In the genomic region with DNA sequence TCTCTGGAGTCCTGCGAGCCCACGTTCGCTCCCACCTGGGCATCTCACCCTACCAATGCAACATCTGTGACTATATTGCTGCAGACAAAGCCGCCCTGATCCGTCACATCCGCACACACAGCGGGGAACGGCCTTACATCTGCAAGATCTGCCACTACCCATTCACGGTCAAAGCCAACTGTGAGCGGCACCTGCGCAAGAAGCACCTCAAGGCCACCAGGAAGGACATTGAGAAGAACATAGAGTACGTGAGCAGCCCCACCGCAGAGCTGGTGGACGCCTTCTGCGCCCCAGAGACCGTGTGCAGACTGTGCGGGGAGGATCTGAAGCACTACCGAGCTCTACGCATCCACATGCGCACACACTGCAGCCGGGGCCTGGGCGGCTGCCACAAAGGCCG, we compare ENCODE assay signal across 19 mouse cellular contexts.
A peak's percentile ranks its signal among the peaks of the same experiment; 100 is the strongest.
DNase-seq lines count a peak whose midpoint lies in the region; ATAC-seq and TF ChIP-seq lines count a peak whose summit lies in the region.
"Had no signal": no experiment of that assay in that cellular context is flagged by ENCODE, and none has a peak within 500 bp of the region (broad histone marks: within the 10 kb centered on the region; RNA-seq: fewer than 3 reads in every experiment).

No protein-coding gene starts in this region.

- no peaks in the 10 kb centered on the region for H3K9me3 ChIP-seq in heart, embryonic 10.5 days
- H3K9me3 ChIP-seq in lung, postnatal 0 days (ENCODE audit: low read length): no peaks in the 10 kb centered on the region
- H3K9me3 ChIP-seq: embryonic facial prominence, embryonic 12.5 days; forebrain, embryonic 15.5 days; heart, embryonic 13.5 days; hindbrain, embryonic 15.5 days had no signal

- no peak for TF ChIP-seq EP300 in lung, postnatal 0 days (IDR thresholded peaks at IDR 0.05)

- no peak for ATAC-seq in lung, postnatal 0 days
- ATAC-seq: CD4-positive, CD25-positive, alpha-beta regulatory T cell, adult 4 months; forebrain, embryonic 15.5 days had no signal

- no peak overlapping the region for H3K9ac ChIP-seq in lung, postnatal 0 days (replicated peaks; ENCODE audit: low read depth)
- H3K9ac ChIP-seq: embryonic facial prominence, embryonic 12.5 days; forebrain, embryonic 15.5 days; hindbrain, embryonic 15.5 days had no signal

- no peak overlapping the region for H3K4me2 ChIP-seq in lung, postnatal 0 days (replicated peaks; ENCODE audit: low read depth, low read length)
- H3K4me2 ChIP-seq: embryonic facial prominence, embryonic 12.5 days; forebrain, embryonic 15.5 days; heart, embryonic 13.5 days; hindbrain, embryonic 15.5 days had no signal

- H3K27me3 ChIP-seq in heart, embryonic 10.5 days (ENCODE audit: insufficient read depth, poor library complexity, severe bottlenecking): no peaks in the 10 kb centered on the region
- H3K27me3 ChIP-seq in lung, postnatal 0 days (replicated peaks; ENCODE audit: insufficient read depth, low read length): no peaks in the 10 kb centered on the region
- H3K27me3 ChIP-seq: embryonic facial prominence, embryonic 12.5 days; forebrain, embryonic 15.5 days; heart, embryonic 13.5 days; hindbrain, embryonic 15.5 days had no signal

- no peak for TF ChIP-seq CTCF in lung, postnatal 0 days (IDR thresholded peaks at IDR 0.05)
- TF ChIP-seq CTCF in lung, adult 2 months (IDR thresholded peaks at IDR 0.05; ENCODE audit: insufficient read depth, low read length): no peak

- H3K27ac ChIP-seq in heart, embryonic 10.5 days: 0 out of 2 replicates have a peak overlapping the region, but pooled peaks have one; percentile 42
- H3K27ac ChIP-seq in lung, postnatal 0 days (ENCODE audit: low read length): peak overlapping the region; percentile 59; the same call in 1 of the 2 replicates
- H3K27ac ChIP-seq: embryonic facial prominence, embryonic 12.5 days; forebrain, embryonic 15.5 days; heart, adult 2 months; heart, embryonic 13.5 days; hindbrain, embryonic 15.5 days had no signal

- peaks cover 35% of the 10 kb centered on the region for H3K4me1 ChIP-seq in heart, embryonic 10.5 days
- peaks cover 4% of the 10 kb centered on the region; the same call in 1 of the 2 replicates for H3K4me1 ChIP-seq in lung, postnatal 0 days (ENCODE audit: insufficient read depth, low read depth, low read length)
- peaks cover 2% of the 10 kb centered on the region; the same call in 1 of the 2 replicates for H3K4me1 ChIP-seq in lung, adult 2 months (ENCODE audit: control insufficient read depth, insufficient read depth, low read length)
- H3K4me1 ChIP-seq: forebrain, embryonic 15.5 days; hindbrain, embryonic 15.5 days had no signal

- no peak for DNase-seq in heart, embryonic 10.5 days (ENCODE audit: low spot score)
- DNase-seq in heart, adult 8-10 months (ENCODE audit: low spot score): no peak
- DNase-seq in lung, postnatal 0 days (ENCODE audit: low spot score): no peak
- no peak for DNase-seq in lung, adult 2 months
- DNase-seq in ES-CJ7 (ENCODE audit: low read depth, low spot score): peak; percentile 57
- no peak for DNase-seq in gastrocnemius, postnatal 4 days (ENCODE audit: low spot score in 2 of 2)
- DNase-seq in ovary, postnatal 14 days (ENCODE audit: low spot score): no peak
- DNase-seq: B cell, adult 2 months; cerebellum, adult 11 months; cerebellum, adult 8-10 months; cerebellum, postnatal 25 days; gastrocnemius, postnatal 36 days; heart, adult 2 months; heart, postnatal 36 days had no signal

- 94% methylated on average over 23 of the region's 23 CpGs for WGBS in heart, embryonic 10.5 days
- WGBS in lung, postnatal 0 days: 93% methylated on average over 23 of the region's 23 CpGs
- WGBS in lung, adult 2 months: 96% methylated on average over 23 of the region's 23 CpGs

- H3K36me3 ChIP-seq in heart, embryonic 10.5 days: peaks cover 84% of the 10 kb centered on the region
- peaks cover 25% of the 10 kb centered on the region for H3K36me3 ChIP-seq in lung, postnatal 0 days (ENCODE audit: insufficient read depth, low read length)
- H3K36me3 ChIP-seq: forebrain, embryonic 15.5 days; hindbrain, embryonic 15.5 days had no signal

- H3K4me3 ChIP-seq in heart, embryonic 10.5 days: no peak overlapping the region
- no peak overlapping the region for H3K4me3 ChIP-seq in lung, postnatal 0 days (ENCODE audit: low read depth, low read length)
- no peak overlapping the region for H3K4me3 ChIP-seq in lung, adult 2 months (replicated peaks; ENCODE audit: extremely low read depth, low read depth, low read length)
- H3K4me3 ChIP-seq: embryonic facial prominence, embryonic 12.5 days; forebrain, embryonic 15.5 days; heart, adult 2 months; heart, embryonic 13.5 days; hindbrain, embryonic 15.5 days had no signal

- no peak for TF ChIP-seq POLR2A in lung, adult 2 months (IDR thresholded peaks at IDR 0.05; ENCODE audit: borderline replicate concordance, extremely low read depth, low read depth, low read length)
